Mouse (Mus musculus) kidney, postnatal 0 days (tissue): ENCODE results near the gene Sncg. TPM values are rescaled to one million over a fixed set of nuclear protein-coding genes. Genes with fewer than 3 reads are reported as not detected.

Experiments used
- ATAC-seq: fragments of 200-750 bp; cut with Nextera tagmentation; replicated peaks from 2 replicates; pipeline ENCODE4 v1.8.0; 2017; ENCODE audit warnings: low read depth, moderate number of reproducible peaks, moderate TSS enrichment, moderate library complexity; ENCODE audit not compliant: low FRiP score
- DNase-seq: peaks from one replicate; pipeline ENCODE4 v3.0.0-alpha.2; 2016; ENCODE audit warnings: low spot score
- H3K27ac ChIP-seq: fragments of 300-500 bp; sonication (generic); 2 replicates; pipeline ENCODE4 v1.5.1; 2014; ENCODE audit warnings: mild to moderate bottlenecking
- H3K27me3 ChIP-seq: fragments of 300-500 bp; sonication (generic); 2 replicates; pipeline ENCODE4 v1.6.1; 2014; ENCODE audit warnings: low read length, mixed read lengths; ENCODE audit not compliant: insufficient read depth
- H3K36me3 ChIP-seq: fragments of 300-500 bp; sonication (generic); 2 replicates; pipeline ENCODE4 v1.6.1; 2014; ENCODE audit warnings: low read length, mixed read lengths; ENCODE audit not compliant: insufficient read depth
- H3K4me1 ChIP-seq: fragments of 300-500 bp; sonication (generic); replicated peaks from 2 replicates; pipeline ENCODE4 v1.6.1; 2014; ENCODE audit warnings: antibody characterized with exemption, low read length, mixed read lengths; ENCODE audit not compliant: insufficient read depth
- H3K4me2 ChIP-seq: fragments of 300-500 bp; sonication (generic); 2 replicates; pipeline ENCODE4 v1.6.1; 2014; ENCODE audit warnings: mild to moderate bottlenecking, low read length, moderate library complexity, mixed read lengths
- H3K4me3 ChIP-seq: fragments of 300-500 bp; sonication (generic); replicated peaks from 2 replicates; pipeline ENCODE4 v1.5.1; 2014; ENCODE audit warnings: low read depth, low read length
- H3K9ac ChIP-seq: fragments of 300-500 bp; sonication (generic); 2 replicates; pipeline ENCODE4 v1.6.1; 2014; ENCODE audit warnings: low read depth, low read length
- H3K9me3 ChIP-seq: fragments of 300-500 bp; sonication (generic); replicated peaks from 2 replicates; pipeline ENCODE4 v1.6.1; 2016; ENCODE audit warnings: low read length, inconsistent platforms, mixed read lengths
- CTCF ChIP-seq: IDR thresholded peaks from 2 replicates; pipeline ENCODE4 v1.5.1; 2016; ENCODE audit warnings: antibody characterized with exemption, low read depth, mild to moderate bottlenecking, moderate library complexity
- WGBS: fragments of 180-500 bp; shearing (Covaris S2); extraction: QIAGEN DNeasy Blood & Tissue Kit; methylation state at CpG from one replicate; pipeline ENCODE4 v1.1.7; 2014; 5-methylcytosine and 5-hydroxymethylcytosine counted together
- polyA plus RNA-seq: library from polyadenylated mRNA; unstranded; fragments of >200 nt; fragmentation: Nextera tagmentation; extraction: Ambion mirVana; gene quantifications from 2 replicates; pipeline ENCODE4 v1.2.1, GENCODE M21; 2015

Gene Sncg
- polyA plus RNA-seq, 1 experiment from 2014 or later = 5.5 TPM

DNA sequence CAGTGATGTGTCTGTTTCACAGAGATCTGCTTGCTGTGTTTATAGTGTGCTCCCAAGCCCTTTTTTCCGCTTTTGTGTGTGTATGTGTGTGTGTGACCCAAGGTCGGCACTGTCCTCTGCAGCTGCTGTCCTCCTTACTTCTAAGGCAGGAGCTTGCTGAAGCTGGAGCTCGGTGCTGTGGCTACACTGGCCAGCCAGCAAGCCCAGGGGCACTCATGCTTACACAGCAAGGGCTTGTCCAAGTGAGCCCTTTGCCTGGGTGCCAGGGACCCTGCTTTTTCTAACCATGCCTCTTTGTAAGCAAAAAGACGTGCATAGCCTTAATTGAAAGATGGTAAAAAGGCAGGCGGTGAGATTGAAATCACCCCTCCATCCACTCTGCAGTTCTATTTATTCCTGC lies 42.1 kb downstream of the Sncg start:
- no peak for TF ChIP-seq CTCF
- DNase-seq (no peak), ATAC-seq (no peak)
- Histone ChIP-seq H3K4me3 (no peak overlapping the region), H3K9me3 (no peaks in the 10 kb centered on the region), H3K36me3 (peaks cover 51% of the 10 kb centered on the region), H3K9ac (no peak overlapping the region), H3K27me3 (no peaks in the 10 kb centered on the region), H3K4me1 (no peaks in the 10 kb centered on the region), H3K4me2 (no peak overlapping the region), H3K27ac (no peak overlapping the region)
- WGBS = 92% methylated on average over 5 of the region's 5 CpGs

DNA sequence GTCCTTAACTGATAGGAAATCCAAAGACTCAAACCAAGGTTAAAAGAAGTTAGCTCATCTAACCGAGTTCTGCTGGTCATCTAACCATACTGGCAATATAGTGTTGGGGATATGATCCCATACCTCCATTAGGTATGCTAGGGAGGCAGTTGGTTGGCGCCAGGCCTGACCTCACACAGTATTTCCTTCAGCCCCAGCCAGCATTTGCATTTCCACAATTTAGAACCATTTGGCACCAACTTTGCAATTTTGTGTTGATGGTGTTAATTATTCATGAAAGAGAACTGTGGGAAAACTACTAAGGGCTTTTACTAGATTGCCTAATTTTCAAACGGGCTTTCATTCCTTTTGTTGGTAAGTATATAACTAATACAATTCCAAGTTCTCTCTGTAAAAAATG lies 42.7 kb downstream of the Sncg start:
- Histone ChIP-seq H3K36me3 (peaks cover 51% of the 10 kb centered on the region), H3K27me3 (no peaks in the 10 kb centered on the region), H3K9ac (no peak overlapping the region), H3K4me2 (no peak overlapping the region), H3K9me3 (no peaks in the 10 kb centered on the region), H3K4me3 (no peak overlapping the region), H3K4me1 (no peaks in the 10 kb centered on the region), H3K27ac (no peak overlapping the region)
- no peak for TF ChIP-seq CTCF
- ATAC-seq (no peak), DNase-seq (no peak)
- WGBS = 85% methylated on average over 3 of the region's 3 CpGs

GRCm38 (mm10) chr14:34330657-34331158 lies 43.9 kb downstream of the Sncg start:
- H3K27me3 ChIP-seq = no peaks in the 10 kb centered on the region
- H3K9me3 ChIP-seq = no peaks in the 10 kb centered on the region
- no peak overlapping the region for H3K9ac ChIP-seq
- no peaks in the 10 kb centered on the region for H3K4me1 ChIP-seq
- WGBS = 94% methylated on average over 9 of the region's 9 CpGs
- no peak overlapping the region for H3K27ac ChIP-seq
- H3K4me3 ChIP-seq = no peak overlapping the region
- H3K4me2 ChIP-seq = no peak overlapping the region
- peaks cover 40% of the 10 kb centered on the region for H3K36me3 ChIP-seq
- TF ChIP-seq CTCF = no peak
- ATAC-seq (no peak), DNase-seq (no peak)

DNA sequence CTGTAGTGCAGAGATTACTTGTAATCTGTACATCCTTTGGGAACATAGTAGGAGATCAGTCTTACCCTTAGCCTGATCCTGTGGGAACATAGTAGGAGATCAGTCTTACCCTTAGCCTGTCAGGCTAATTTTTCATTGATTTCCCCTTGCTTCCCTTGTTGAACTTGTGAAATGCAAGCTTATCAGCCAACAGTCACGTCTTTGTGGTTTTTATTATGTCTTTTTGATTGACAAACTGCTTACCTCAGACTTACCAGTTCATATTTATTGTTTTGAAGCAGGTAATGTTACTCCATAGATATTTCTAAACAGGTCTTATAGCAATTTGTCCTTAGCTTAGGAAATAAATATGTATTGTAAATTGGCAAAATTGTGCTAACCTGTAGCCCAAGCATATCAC lies 47.0 kb downstream of the Sncg start:
- H3K4me1 ChIP-seq = no peaks in the 10 kb centered on the region
- no peaks in the 10 kb centered on the region for H3K27me3 ChIP-seq
- no peak overlapping the region for H3K27ac ChIP-seq
- no peak overlapping the region for H3K4me2 ChIP-seq
- TF ChIP-seq CTCF = no peak
- no peak overlapping the region for H3K9ac ChIP-seq
- no peak for ATAC-seq
- no peak overlapping the region for H3K4me3 ChIP-seq
- 71% methylated on average over 1 of the region's 1 CpGs for WGBS
- H3K9me3 ChIP-seq = no peaks in the 10 kb centered on the region
- no peak for DNase-seq
- peaks cover 40% of the 10 kb centered on the region for H3K36me3 ChIP-seq

DNA sequence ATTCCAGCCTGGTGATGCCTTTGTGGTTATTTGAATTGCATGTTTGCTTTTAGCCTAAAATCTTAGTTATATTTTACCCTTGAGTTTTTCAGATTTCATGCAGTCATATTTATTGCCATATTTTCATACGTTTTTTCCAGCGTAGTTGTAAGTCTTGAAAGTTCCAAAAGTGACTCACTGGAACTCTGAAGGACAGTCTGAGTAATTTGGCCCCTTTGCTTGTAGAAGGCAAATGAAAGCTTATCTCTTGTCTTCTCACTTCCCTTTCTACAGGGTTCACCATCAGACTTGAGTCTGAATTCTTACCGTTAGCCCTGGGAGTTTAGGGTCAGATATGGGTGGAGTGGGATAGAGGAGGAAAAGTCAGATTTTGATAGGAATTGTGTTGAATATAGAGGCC lies 48.0 kb downstream of the Sncg start:
- DNase-seq = no peak
- H3K36me3 ChIP-seq = peaks cover 35% of the 10 kb centered on the region
- H3K27ac ChIP-seq = no peak overlapping the region
- WGBS = 93% methylated on average over 3 of the region's 3 CpGs
- H3K4me1 ChIP-seq = no peaks in the 10 kb centered on the region
- no peak overlapping the region for H3K9ac ChIP-seq
- H3K9me3 ChIP-seq = no peaks in the 10 kb centered on the region
- ATAC-seq = no peak
- H3K4me2 ChIP-seq = no peak overlapping the region
- no peak overlapping the region for H3K4me3 ChIP-seq
- H3K27me3 ChIP-seq = no peaks in the 10 kb centered on the region
- no peak for TF ChIP-seq CTCF

- DNase-seq (no peak), ATAC-seq (no peak)
- H3K27me3 ChIP-seq = no peaks in the 10 kb centered on the region
- no peak for TF ChIP-seq CTCF
- no peak overlapping the region for H3K4me3 ChIP-seq
- H3K4me1 ChIP-seq = no peaks in the 10 kb centered on the region
- H3K27ac ChIP-seq = no peak overlapping the region
- peaks cover 17% of the 10 kb centered on the region; the same call in 1 of the 2 replicates for H3K36me3 ChIP-seq
- H3K9me3 ChIP-seq = no peaks in the 10 kb centered on the region
- WGBS = 95% methylated on average over 5 of the region's 5 CpGs
- no peak overlapping the region for H3K4me2 ChIP-seq
- H3K9ac ChIP-seq = no peak overlapping the region
Measured at GRCm38 (mm10) chr14:34323576-34324085, 51.0 kb downstream of the Sncg start.

Other genes with a start within 250 kb of the Sncg start
- 0.09 and 0.19 TPM in 2 replicates for gene Npy4r, start 222.3 kb downstream of the Sncg start, polyA plus RNA-seq
- gene Gprin2, start 173.1 kb downstream of the Sncg start, polyA plus RNA-seq = 0.62 and 0.79 TPM in 2 replicates
- gene Syt15, start 155.2 kb downstream of the Sncg start, polyA plus RNA-seq = 0.76 and 0.80 TPM in 2 replicates
- 11.5 and 11.8 TPM in 2 replicates for gene Shld2, start 64.3 kb downstream of the Sncg start, polyA plus RNA-seq
- gene Glud1, start 64.1 kb downstream of the Sncg start, polyA plus RNA-seq = 160 and 161 TPM in 2 replicates
- gene Fam25c, start 19.4 kb downstream of the Sncg start, polyA plus RNA-seq = 8.1 and 15.2 TPM in 2 replicates
- gene Mmrn2, start 676 bp upstream of the Sncg start, polyA plus RNA-seq = 16.2 and 17.1 TPM in 2 replicates
- 35.8 and 37.1 TPM in 2 replicates for gene Bmpr1a, start 128.6 kb upstream of the Sncg start, polyA plus RNA-seq
- gene 9230112D13Rik, start 148.0 kb upstream of the Sncg start, polyA plus RNA-seq = not detected in 2 replicates
- 0.50 and 0.51 TPM in 2 replicates for gene Ldb3, start 213.9 kb upstream of the Sncg start, polyA plus RNA-seq
- gene Opn4, start 225.4 kb upstream of the Sncg start, polyA plus RNA-seq = 0.22 and 0.31 TPM in 2 replicates